Mouse (Mus musculus) left cerebral cortex, adult 2 months (tissue): ENCODE measurements around the gene Fam219a. TPM values are rescaled to one million over a fixed set of nuclear protein-coding genes. Genes with fewer than 3 reads are reported as not detected.

ENCODE experiments used
- DNase-seq, 2 experiments: peaks; one replicate each; pipeline ENCODE4 v3.0.0; 2021 to 2022; ENCODE audit warnings: low spot score in 2 of 2, mixed read lengths in 1 of 2; ENCODE audit errors: extremely low spot score in 1 of 2
- H3K27ac ChIP-seq: fragments of 200-600 bp; 2 replicates; pipeline ENCODE4 v1.8.1; 2022
- H3K4me3 ChIP-seq: fragments of 200-600 bp; 2 replicates; pipeline ENCODE4 v1.8.1; 2022
- CTCF ChIP-seq: fragments of 200-600 bp; IDR thresholded peaks from 2 replicates; pipeline ENCODE4 v1.8.1; 2022; ENCODE audit warnings: antibody characterized with exemption, mild to moderate bottlenecking, moderate library complexity
- intact Hi-C: fragments of 180-260 bp; cut with DNase I; formaldehyde crosslinking; loops from one replicate; pipeline ENCODE4 v1.15.1; 2025
- total RNA-seq, 2 experiments: library from RNA; stranded (reverse); gene quantifications; 2 replicates each; pipeline ENCODE4 v1.2.3; 2021

Fam219a gene
- total RNA-seq, 2 experiments from 2014 or later, result 195 to 209 TPM

DNA sequence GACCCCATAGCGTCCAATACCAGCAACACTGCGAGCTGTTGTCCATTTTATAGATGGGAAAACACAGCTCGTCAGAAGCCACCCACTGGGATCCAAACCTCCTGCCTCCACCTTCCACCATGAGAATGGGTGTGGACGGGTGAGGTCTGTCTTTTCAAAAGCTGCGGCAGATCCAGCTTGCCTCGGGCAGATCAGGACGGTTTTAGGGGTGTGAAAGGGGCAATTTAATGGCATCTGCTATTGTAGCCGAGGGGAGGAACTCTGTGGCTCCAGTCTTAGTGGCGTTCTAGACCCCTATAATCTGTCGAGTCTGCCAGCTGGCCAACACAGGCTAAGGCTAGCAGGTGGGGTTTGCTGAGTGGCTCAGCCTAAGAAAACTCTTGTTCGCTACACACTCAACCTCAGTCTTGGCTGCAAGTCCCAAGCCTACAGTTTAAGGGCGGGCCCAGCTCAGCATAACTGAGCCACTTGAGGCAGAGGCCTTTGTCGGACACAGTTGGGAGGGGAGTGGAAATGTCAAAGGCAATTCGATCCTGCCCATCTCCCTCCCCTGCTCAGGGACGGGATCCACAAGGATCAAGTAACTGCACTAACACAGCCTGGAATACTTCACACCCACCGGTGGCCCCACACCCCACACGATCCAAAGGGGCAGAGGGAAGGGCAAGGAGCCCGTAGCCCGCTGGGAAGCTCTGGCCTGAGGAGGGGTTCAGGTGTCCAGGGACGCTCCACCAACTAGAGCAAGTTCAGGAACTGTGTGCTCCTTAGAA is 67.0 kb downstream of the Fam219a start:
- Histone ChIP-seq H3K4me3 (peak overlapping the region; percentile 52), H3K27ac (peak overlapping the region; percentile 33; the same call in 1 of the 2 replicates)
- no peak for DNase-seq
- intact Hi-C loops, result no loop called here
- no peak for TF ChIP-seq CTCF

DNA sequence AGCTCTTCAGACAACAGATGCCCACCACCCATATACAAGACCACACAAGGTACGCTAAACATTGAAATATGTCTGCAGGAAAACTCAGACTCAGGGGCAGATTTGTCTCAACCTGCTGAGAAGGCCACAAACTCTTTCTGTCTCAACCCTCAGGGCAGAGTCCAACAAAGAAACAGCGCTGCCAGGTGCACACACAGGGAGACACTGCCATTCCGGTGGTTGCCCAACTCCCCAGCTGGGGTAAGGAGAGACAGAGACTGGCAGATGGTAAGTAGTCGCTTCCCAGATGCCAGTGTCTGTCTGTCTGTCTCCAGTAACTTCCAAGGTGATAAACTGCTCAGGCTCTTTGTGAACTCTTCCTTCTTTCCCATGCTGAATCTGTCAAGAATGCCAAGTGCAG is 68.6 kb downstream of the Fam219a start:
- Histone ChIP-seq H3K27ac (no peak overlapping the region; the same call in 1 of the 2 replicates), H3K4me3 (no peak overlapping the region)
- no peak for DNase-seq
- intact Hi-C loops, result no loop called here
- TF ChIP-seq CTCF, result no peak

DNA sequence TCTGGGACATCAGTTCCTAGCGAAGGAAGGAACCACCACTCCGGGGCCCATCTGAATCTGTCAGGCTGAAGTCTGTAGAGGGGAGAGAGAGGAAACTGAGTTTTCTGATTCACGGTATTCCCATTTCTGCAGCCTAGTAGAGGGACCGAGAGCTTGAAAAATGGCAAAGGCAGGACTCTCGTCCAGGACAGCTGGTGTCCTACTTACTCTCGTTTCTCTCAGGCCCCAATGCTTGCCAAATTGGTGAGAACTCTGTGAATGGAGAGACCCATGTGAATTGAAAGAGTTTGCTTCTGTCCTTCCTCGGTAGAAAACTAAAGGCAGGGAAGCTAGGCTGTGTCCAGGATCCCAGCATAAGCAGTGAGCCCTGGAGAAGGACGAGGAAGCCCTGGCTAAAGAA is 69.7 kb downstream of the Fam219a start:
- no peak for TF ChIP-seq CTCF
- no peak for DNase-seq
- H3K4me3 ChIP-seq, result no peak overlapping the region
- no peak overlapping the region; the same call in 1 of the 2 replicates for H3K27ac ChIP-seq
- intact Hi-C loops, result loop anchor here (2.0 kb wide), 1 partner anchor 19 kb away; no protein-coding TSS in a partner anchor

DNA sequence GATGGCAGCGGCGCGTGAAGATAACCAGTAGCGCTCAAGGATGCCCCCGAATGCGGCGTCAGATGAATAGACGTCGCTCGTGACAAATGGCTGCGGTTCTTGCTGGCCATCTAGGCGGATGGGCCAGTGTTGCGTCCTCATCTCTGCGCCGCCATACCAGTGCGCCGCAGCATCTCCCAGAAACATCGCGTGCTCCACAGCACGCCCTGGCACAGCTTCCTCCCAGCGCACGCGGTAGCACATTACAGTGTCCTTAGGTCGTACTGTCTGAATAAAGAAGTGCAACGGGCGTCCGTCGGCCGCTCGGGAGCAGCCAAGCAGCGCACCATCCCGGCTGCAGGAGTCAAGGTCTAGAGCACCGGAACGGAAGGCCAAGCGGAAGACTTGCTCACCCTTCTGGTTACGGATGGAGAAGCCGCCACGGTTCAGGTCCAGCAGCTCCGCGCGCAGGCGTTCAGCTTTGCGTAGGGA is 70.4 kb downstream of the Fam219a start:
- DNase-seq, result no peak
- no peak for TF ChIP-seq CTCF
- intact Hi-C loops, result loop anchor here (2.0 kb wide), 1 partner anchor 18 kb away; no protein-coding TSS in a partner anchor
- H3K4me3 ChIP-seq, result no peak overlapping the region
- no peak overlapping the region; the same call in 1 of the 2 replicates for H3K27ac ChIP-seq

DNA sequence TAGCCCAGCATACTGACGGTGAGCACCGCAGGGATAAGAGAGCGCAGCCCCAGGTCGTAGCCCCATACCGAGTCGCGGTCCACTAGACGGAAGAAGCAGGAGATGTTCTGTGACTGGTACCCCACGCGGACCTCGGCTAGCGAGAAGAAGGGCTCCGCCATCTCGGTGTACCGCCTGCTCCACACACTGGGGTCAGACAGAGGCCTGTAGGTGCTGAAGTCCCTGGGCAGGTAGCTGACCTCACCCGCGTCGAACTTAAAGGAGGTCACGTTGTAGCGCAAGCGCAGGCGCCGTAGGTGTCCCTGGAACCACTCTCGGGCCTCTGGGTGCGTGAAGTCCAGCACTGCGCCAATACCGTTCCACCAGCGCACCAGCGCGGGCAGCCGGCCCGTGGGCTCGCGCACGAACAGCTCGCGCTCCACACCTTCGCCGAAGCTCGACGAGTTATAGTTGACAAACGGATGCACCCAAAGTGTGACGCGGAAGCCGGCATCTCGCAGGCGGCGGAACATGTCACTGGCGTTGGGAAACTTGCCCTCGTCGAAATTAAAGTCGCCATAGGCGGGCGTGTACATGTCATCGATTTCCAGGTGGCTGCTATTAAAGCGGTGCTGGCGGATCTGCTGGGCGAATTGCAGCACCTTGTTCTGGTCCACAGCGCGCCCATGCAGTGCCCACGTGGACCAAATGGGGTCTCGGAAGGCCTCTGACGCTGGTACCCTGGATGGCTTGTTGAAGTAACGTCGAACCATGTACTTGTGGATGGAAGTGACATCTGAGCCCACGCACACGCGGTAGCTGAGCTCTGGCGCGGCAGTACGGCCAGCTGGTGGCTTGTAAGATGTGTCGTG is 71.1 kb downstream of the Fam219a start:
- Histone ChIP-seq H3K4me3 (no peak overlapping the region; the same call in 1 of the 2 replicates), H3K27ac (no peak overlapping the region; the same call in 1 of the 2 replicates)
- intact Hi-C loops, result loop anchor here (2.0 kb wide), 1 partner anchor 17 kb away; no protein-coding TSS in a partner anchor
- no peak for DNase-seq
- TF ChIP-seq CTCF, result no peak

DNA sequence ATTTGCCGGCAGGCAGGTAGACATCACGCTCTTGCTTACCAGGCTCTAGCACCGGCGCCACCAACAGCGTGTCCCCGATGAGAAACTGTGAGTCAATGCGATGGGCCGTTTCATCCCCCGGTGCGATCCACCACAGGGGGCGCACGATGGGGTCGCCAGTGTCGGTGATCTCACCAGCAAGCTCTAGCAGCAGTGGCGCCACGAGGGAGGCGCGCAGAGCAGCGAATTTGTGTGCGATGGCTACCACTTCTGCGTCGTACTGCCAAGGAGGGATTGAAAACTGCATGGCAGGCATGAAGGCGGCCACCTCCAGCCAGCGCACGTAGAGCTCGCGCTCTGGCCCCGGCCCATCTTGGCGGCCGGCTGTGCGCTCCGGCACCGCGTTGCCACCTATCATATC is 71.8 kb downstream of the Fam219a start:
- H3K4me3 ChIP-seq, result no peak overlapping the region; the same call in 1 of the 2 replicates
- intact Hi-C loops, result no loop called here
- peak; percentile 25 for TF ChIP-seq CTCF
- no peak for DNase-seq
- no peak overlapping the region for H3K27ac ChIP-seq

DNA sequence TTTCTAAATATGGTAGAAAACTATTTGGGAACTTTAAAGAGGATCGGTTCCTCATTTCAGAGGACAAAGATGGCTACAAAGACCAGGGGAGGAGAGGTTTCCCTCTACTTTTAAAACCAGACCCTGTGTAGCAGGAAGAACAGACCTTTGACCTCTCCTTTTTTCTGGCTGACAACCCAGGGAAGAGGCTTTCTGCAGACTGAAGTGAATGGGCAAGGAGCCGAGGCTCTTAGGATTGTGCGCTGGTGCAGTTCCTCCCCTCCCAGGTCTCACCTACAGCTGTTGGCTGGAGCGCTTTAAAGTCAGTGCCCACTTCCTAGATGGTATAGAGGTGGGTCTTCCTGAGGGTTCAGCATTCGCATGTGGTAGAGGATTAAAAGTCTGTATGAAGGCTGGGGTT is 72.3 kb downstream of the Fam219a start:
- no peak for DNase-seq
- intact Hi-C loops, result no loop called here
- H3K4me3 ChIP-seq, result no peak overlapping the region
- no peak overlapping the region for H3K27ac ChIP-seq
- no peak for TF ChIP-seq CTCF

DNA sequence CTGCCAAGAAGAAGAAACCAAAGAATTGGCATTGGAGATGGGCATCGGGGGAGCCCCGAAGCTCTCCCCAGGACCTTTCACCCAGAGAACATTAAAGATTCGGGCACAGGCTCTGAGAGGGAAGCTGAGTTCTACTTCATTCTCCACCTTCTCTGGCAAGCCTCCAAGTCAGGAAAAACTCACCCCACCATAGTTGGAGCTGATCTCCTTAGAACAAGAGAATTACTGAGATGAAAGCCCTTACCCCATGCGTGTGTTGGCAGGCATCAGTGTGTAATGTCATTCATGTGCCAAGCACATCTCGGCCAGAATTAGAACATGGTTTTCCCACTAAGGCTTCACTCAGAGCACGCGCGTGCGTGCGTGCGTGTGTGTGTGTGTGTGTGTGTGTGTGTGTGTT is 73.5 kb downstream of the Fam219a start:
- Histone ChIP-seq H3K4me3 (no peak overlapping the region), H3K27ac (no peak overlapping the region)
- intact Hi-C loops, result no loop called here
- DNase-seq, result no peak
- TF ChIP-seq CTCF, result no peak

DNA sequence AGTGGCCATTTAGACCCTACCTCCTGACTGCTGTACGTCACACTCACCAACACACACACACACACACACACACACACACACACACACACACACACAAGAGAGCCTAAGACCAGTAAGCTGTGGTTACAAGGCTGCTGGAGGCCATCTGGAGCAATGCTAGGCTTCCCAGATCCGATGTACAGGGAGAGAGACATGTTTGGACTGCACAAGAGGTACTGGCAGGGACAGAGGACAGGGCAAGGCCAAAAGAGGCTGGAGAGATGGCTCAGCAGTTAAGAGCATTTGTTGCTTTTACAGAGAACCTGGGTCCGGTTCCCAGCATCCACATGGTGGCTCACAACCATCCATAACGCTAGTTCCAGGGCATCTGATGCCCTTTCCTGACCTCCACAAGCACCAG is 74.3 kb downstream of the Fam219a start:
- no peak for TF ChIP-seq CTCF
- H3K4me3 ChIP-seq, result no peak overlapping the region
- H3K27ac ChIP-seq, result 0 out of 2 replicates have a peak overlapping the region, but pooled peaks have one; percentile 21
- intact Hi-C loops, result no loop called here
- no peak for DNase-seq

DNA sequence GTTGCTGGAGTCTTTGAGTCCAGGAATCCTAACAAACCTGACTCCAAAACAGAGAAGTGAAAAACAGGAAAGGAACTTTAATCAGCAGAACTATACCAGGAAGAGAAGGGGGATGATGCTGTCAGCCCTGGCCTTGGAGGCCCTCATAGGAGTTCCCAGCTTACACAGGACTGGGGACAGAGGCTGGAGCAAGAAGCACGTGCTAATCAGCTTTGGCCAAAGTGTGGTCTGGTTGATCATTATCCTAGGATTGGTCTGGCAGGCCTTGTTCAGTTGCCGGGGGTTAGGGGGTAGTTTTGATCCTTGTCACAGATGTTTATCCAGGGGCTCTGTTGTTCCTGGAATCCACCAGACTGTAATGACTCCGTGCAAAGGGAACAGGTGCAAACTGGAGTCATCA is 75.0 kb downstream of the Fam219a start:
- Histone ChIP-seq H3K27ac (no peak overlapping the region), H3K4me3 (no peak overlapping the region)
- no peak for DNase-seq
- intact Hi-C loops, result no loop called here
- TF ChIP-seq CTCF, result no peak

DNA sequence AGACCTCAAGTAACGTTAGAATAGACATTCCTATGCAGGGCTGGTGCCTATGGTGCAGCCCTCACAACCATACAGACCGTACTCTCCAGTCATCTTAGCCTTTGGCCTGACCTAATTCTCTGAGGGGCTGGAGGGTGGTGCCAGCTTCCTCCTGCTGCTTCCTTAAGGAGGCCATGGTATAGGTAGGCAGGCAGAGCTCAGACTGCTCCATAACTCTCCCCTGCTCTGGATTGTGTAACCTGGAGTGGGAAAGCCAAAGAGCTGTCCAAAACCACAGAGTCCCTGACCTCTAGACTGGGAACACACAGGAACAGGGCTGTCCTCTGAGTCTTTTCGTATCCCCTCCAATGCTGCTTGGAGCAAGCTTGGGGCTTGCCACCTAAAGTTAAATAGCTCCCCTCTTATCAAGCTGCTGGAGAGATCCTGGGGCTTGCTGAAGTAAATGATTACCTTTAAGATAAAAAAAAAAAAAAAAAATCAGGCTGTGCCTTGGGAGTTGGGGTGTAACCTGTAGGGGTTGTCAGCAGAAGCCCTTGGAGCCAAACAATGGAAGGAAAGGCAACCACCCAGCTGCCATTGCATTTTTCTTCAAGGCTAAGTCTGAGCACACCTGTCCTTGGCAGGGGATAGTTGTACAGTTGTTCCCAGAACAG is 75.7 kb downstream of the Fam219a start:
- intact Hi-C loops, result no loop called here
- Histone ChIP-seq H3K4me3 (no peak overlapping the region), H3K27ac (no peak overlapping the region)
- TF ChIP-seq CTCF, result no peak
- DNase-seq, result no peak

DNA sequence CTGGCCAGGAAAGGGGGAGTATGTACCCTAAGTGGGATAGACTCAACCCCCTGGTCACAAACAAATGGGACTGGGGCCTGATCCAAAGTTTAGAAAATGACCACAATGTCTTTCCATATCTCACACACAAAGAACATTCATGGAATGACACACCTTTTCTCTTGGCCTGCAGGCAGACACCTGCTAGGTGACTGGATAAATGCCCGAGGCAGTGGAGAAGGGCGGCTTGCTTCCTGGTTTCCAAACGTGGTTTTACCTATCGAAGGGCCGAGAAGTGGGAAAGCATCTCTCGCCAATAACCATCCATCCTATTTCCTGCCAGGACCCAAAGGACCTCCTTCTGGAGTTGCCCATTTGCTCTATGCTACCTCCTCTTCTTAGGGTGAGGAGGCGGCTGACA is 76.4 kb downstream of the Fam219a start:
- H3K27ac ChIP-seq, result no peak overlapping the region
- TF ChIP-seq CTCF, result no peak
- no peak for DNase-seq
- intact Hi-C loops, result no loop called here
- H3K4me3 ChIP-seq, result no peak overlapping the region
